In genomic region chr13:47862896-47863295, GRCm38 (mm10) we compare ENCODE assay signal across 27 mouse cellular contexts.
DNase-seq lines count a peak whose midpoint lies in the region; ATAC-seq lines count a peak whose summit lies in the region.
"Had no signal": no experiment of that assay in that cellular context is flagged by ENCODE, and none has a peak within 500 bp of the region (broad histone marks: within the 10 kb centered on the region; RNA-seq: fewer than 3 reads in every experiment).

No protein-coding gene starts in this region.

- peak overlapping the region; percentile 35; the same call in 1 of the 2 replicates for H3K27ac ChIP-seq in limb, embryonic 15.5 days
- no peak overlapping the region for H3K27ac ChIP-seq in limb, embryonic 10.5 days
- H3K27ac ChIP-seq: embryonic facial prominence, embryonic 12.5 days; hindbrain, postnatal 0 days; limb, embryonic 13.5 days; liver, embryonic 13.5 days; midbrain, embryonic 13.5 days; stomach, postnatal 0 days had no signal

- no peak overlapping the region for H3K4me2 ChIP-seq in limb, embryonic 15.5 days
- H3K4me2 ChIP-seq: embryonic facial prominence, embryonic 12.5 days; heart, embryonic 12.5 days; limb, embryonic 13.5 days; liver, embryonic 13.5 days; midbrain, embryonic 13.5 days had no signal

- H3K4me1 ChIP-seq in limb, embryonic 15.5 days: no peaks in the 10 kb centered on the region
- no peaks in the 10 kb centered on the region for H3K4me1 ChIP-seq in limb, embryonic 10.5 days
- H3K4me1 ChIP-seq: liver, embryonic 13.5 days; megakaryocyte, embryonic 14.5 days had no signal

- ATAC-seq in limb, embryonic 15.5 days (ENCODE audit: insufficient number of reproducible peaks, low FRiP score, low TSS enrichment, low read depth): no peak
- ATAC-seq: activated CD4-positive, CD25-positive, alpha-beta regulatory T cell, adult 4 months; forebrain, embryonic 14.5 days; hindbrain, postnatal 0 days; intestine, embryonic 16.5 days; midbrain, embryonic 13.5 days had no signal

- WGBS in limb, embryonic 15.5 days: 35% methylated on average over 3 of the region's 3 CpGs
- WGBS in limb, embryonic 10.5 days: 67% methylated on average over 3 of the region's 3 CpGs

- DNase-seq in limb, embryonic 10.5 days (ENCODE audit: low spot score): no peak
- DNase-seq in 3T3-L1 (ENCODE audit: low read depth, low spot score): peak; percentile 28
- DNase-seq in adrenal gland, adult (ENCODE audit: inconsistent age in 2 of 2, low spot score in 1 of 2): peak; percentile 76 to 87
- peak; percentile 64 to 66 for DNase-seq in adrenal gland, postnatal 36 days
- no peak for DNase-seq in right cerebral cortex, postnatal 4 days
- DNase-seq in kidney, postnatal 4 days: no peak
- DNase-seq: cerebellum, adult 18-20 months; cerebellum, postnatal 14 days; gastrocnemius, postnatal 10 days; heart, adult 11 months; heart, postnatal 10 days; liver, embryonic 13.5 days; lung, adult 2 months; thymus, adult 2 months; thymus, postnatal 4 days had no signal

- H3K9ac ChIP-seq in limb, embryonic 15.5 days: no peak overlapping the region
- H3K9ac ChIP-seq: embryonic facial prominence, embryonic 12.5 days; heart, embryonic 12.5 days; limb, embryonic 13.5 days; liver, embryonic 13.5 days; midbrain, embryonic 13.5 days had no signal

- no peaks in the 10 kb centered on the region for H3K27me3 ChIP-seq in limb, embryonic 15.5 days
- H3K27me3 ChIP-seq in limb, embryonic 10.5 days (ENCODE audit: low read depth, poor library complexity, severe bottlenecking): no peaks in the 10 kb centered on the region
- H3K27me3 ChIP-seq: embryonic facial prominence, embryonic 12.5 days; heart, embryonic 12.5 days; limb, embryonic 13.5 days; liver, embryonic 13.5 days; megakaryocyte, embryonic 14.5 days; midbrain, embryonic 13.5 days had no signal

- no peaks in the 10 kb centered on the region for H3K36me3 ChIP-seq in limb, embryonic 15.5 days
- no peaks in the 10 kb centered on the region for H3K36me3 ChIP-seq in limb, embryonic 10.5 days
- H3K36me3 ChIP-seq: embryonic facial prominence, embryonic 12.5 days; G1E; heart, embryonic 12.5 days; limb, embryonic 13.5 days; liver, embryonic 13.5 days; midbrain, embryonic 13.5 days had no signal

- H3K9me3 ChIP-seq in limb, embryonic 15.5 days: no peaks in the 10 kb centered on the region
- H3K9me3 ChIP-seq in limb, embryonic 10.5 days (replicated peaks): no peaks in the 10 kb centered on the region
- H3K9me3 ChIP-seq: embryonic facial prominence, embryonic 12.5 days; heart, embryonic 12.5 days; limb, embryonic 13.5 days; liver, embryonic 13.5 days; midbrain, embryonic 13.5 days had no signal

- H3K4me3 ChIP-seq in limb, embryonic 15.5 days: no peak overlapping the region
- H3K4me3 ChIP-seq in limb, embryonic 10.5 days: no peak overlapping the region
- H3K4me3 ChIP-seq: embryonic facial prominence, embryonic 12.5 days; heart, embryonic 12.5 days; limb, embryonic 13.5 days; liver, embryonic 13.5 days; megakaryocyte, embryonic 14.5 days; midbrain, embryonic 13.5 days had no signal

Comparison
In these comparisons a context has a peak if more than half of its experiments do, and no peak if none do; other contexts are left out.
1. DNase-seq: peak in 3T3-L1 (single experiment), adrenal gland, adult (2 of 2) and adrenal gland, postnatal 36 days (2 of 2); none in limb, embryonic 10.5 days (single experiment), right cerebral cortex, postnatal 4 days (single experiment) and kidney, postnatal 4 days (0 of 2).